Mouse (Mus musculus) bone marrow macrophage, adult 2 months (primary cell): ENCODE measurements around the gene Ubp1.

Source experiments
- CTCF ChIP-seq: IDR thresholded peaks from 2 replicates; pipeline ENCODE4 v1.5.1; 2012; ENCODE audit warnings: low read depth, mild to moderate bottlenecking, low read length, moderate library complexity
- POLR2A ChIP-seq: IDR thresholded peaks from 2 replicates; pipeline ENCODE4 v1.6.1; 2012; ENCODE audit warnings: mild to moderate bottlenecking, low read depth, low read length, borderline replicate concordance

DNA sequence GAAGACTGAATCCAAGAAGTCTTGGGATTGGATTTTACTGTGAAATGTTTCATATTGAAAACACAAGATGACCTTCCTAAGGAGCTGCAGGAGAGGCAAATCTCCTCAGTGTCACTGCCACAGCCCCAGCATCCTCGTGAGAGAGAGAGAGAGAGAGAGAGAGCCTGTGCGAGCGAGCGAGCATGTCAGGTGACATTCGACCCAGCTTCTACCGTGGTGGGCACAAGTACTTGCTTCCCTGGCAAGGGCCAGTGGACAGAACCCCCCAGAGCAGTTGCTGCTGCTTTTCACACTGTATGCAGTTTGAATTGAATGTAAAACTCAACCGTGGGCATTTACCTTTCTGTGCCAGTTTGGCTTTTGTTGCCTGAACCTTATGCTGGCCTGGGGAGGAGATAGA lies 44.7 kb downstream of the Ubp1 start:
- TF ChIP-seq POLR2A, result no peak
- no peak for TF ChIP-seq CTCF
